In the genomic region with DNA sequence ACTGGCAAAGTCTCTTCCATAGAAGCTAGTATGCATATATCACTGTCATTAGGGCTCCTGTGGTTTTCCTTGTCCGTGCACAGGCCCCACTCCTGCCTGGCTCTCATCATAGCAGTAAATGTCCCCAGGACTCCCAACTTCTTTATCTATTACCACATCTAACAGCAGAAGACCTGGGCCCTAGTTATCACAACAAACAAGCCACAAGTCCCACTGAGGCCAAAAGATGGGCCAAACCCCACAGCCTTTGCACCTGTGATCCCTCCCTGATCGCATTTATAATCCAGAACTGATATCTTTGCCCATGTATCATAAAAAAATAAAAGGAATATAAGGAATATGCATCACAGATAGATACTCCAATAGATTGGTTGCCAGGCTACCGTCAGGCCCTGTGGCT, we compare ENCODE assay signal across 16 mouse cellular contexts.
"Had no signal": no experiment of that assay in that cellular context is flagged by ENCODE, and none has a peak within 500 bp of the region (broad histone marks: within the 10 kb centered on the region; RNA-seq: fewer than 3 reads in every experiment).

No protein-coding gene starts in this region.

- DNase-seq: retina, postnatal 1 day; right cerebral cortex, adult 18-20 months; right cerebral cortex, postnatal 14 days; right cerebral cortex, postnatal 25 days; right cerebral cortex, postnatal 4 days; spleen, adult 18-20 months; thymus, adult 18-20 months; thymus, adult 2 months; thymus, postnatal 14 days; thymus, postnatal 25 days; thymus, postnatal 36 days; thymus, postnatal 4 days had no signal

- H3K9ac ChIP-seq: neural tube, embryonic 13.5 days; neural tube, embryonic 15.5 days; stomach, embryonic 15.5 days had no signal

- H3K4me1 ChIP-seq: stomach, embryonic 15.5 days had no signal

- H3K36me3 ChIP-seq: neural tube, embryonic 13.5 days; neural tube, embryonic 15.5 days; stomach, embryonic 15.5 days had no signal

- H3K4me3 ChIP-seq: neural tube, embryonic 13.5 days; neural tube, embryonic 15.5 days; stomach, embryonic 15.5 days had no signal

- H3K9me3 ChIP-seq: neural tube, embryonic 13.5 days; neural tube, embryonic 15.5 days; stomach, embryonic 15.5 days had no signal

- H3K27ac ChIP-seq: neural tube, embryonic 13.5 days; neural tube, embryonic 15.5 days; stomach, embryonic 15.5 days; stomach, postnatal 0 days had no signal

- H3K27me3 ChIP-seq: neural tube, embryonic 13.5 days; neural tube, embryonic 15.5 days; stomach, embryonic 15.5 days had no signal
